Mouse (Mus musculus) liver, adult (tissue): ENCODE data around the gene Prpf38b.

ENCODE experiments used
- GATA4 ChIP-seq: IDR thresholded peaks from 2 replicates; pipeline ENCODE4 v1.6.1; 2014; ENCODE audit warnings: mild to moderate bottlenecking, low read length; ENCODE audit not compliant: insufficient replicate concordance

The Prpf38b gene

DNA sequence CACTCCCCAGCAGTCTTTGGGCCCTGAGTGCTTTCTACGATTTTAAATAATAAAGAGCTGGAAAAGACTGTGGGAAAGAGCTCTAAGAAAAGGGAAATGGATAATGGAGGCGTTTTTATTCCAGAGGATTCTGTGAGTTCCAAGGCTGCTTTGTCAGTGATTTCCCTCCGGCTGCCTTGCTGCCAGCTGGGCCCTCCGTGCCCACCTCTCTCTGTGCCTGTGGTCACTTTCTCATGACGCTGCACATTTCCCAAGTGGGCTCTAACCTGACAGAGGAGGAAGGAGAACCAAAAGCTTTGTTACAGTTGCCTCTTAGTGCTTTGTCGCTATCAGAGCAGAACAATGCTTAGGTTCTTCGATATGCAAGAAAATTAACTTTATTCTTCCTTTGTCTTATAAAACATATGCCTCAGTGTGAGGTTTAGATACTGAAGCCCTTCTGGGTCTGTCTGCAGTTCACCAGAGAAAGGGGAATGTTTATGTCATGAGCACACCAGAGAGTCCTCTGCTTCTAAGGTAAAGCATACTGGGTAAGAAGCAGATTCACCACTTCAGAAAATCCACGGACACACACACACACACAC is 26.7 kb downstream of the Prpf38b start:
- TF ChIP-seq GATA4, result no peak

DNA sequence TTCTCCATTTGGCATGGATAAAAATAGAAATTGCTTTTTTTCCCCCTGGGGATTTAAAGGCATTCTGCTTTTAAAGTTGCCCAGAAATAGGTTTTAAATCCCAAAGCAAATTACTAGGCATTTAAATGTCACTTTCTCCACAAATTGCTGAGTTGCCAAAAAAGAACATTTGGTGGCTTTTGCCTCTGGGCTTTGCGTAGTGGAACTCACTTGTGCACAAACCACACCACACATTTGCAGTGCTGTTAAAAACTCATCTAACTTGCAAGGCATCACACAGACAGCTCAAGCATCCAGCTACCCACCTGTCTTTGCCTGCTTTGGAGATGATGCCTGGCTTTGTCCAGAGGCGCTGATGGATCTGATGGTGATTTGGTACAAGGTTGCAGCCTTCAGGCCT is 28.5 kb downstream of the Prpf38b start:
- TF ChIP-seq GATA4, result no peak

DNA sequence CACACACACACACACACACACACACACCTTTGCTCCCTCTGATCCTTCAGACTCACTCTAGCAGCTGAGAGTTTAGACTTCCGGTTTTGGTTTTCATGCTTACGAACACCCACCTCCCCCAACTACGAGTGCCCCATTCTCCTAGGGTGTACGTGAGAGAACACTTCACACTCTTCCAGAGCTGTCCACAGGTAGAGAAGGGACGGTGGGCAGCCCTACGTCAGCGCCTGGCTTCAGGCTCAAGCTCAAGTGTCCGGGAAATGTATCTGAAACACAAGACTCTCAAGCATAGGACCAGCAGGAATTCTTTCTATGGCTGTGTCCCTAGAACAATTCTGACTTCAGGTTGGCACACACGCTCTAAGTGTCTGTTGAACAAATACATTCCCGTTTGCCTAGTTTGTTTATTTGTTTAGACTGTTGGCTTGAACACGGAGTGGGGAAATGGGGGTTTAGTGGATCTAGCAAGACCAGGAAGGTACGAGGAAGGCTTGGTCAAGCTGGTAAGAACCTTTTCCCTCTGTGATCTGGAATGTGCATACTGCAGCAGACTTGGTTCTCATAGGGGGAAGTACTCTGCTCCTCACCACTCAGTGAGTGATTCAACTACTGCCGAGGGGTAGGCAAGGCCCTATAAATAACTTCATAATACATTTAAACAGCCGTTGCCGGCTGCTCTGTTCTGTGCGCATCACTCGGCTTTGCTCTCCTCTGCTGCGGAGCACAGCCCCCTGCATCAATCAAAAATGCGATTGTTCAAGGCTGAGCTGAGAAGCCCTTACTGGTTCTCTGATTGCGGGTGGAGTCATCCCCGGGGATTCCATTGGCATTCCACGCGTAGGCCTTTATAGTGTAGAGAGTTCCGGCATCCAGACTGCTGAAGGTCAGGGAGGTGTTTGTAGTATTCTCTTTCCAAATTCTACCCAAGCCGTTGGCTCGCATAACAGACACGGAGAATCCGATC is 30.7 kb downstream of the Prpf38b start:
- no peak for TF ChIP-seq GATA4

DNA sequence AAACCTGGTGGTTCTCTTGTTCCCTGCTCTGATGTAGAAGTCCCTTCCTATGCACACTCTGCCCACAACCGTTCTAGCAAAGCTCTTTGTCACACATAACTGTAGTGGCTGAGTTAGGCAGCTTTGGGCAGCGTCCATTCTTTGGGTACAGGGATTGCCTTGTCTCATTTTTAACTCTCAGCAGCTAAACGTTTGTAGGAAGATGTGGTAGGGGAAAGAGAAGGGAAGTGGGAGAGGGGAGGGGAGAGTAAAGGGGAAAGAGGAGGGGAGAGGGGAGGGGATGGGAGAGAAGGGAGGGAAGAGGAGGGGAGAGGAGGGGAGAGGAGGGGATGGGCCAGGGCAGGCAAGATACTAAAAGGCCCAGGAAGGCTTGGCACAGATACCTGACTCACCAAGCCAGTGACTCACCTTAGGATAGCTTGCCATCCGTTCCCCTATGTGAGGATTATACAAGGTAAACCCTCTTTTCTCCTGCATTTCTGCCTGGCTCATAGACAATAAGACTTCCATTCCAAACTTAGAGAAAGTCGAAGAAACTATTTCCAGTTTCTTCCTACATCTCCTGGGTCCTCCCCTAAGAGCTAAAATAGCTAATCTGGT is 31.6 kb downstream of the Prpf38b start:
- no peak for TF ChIP-seq GATA4

DNA sequence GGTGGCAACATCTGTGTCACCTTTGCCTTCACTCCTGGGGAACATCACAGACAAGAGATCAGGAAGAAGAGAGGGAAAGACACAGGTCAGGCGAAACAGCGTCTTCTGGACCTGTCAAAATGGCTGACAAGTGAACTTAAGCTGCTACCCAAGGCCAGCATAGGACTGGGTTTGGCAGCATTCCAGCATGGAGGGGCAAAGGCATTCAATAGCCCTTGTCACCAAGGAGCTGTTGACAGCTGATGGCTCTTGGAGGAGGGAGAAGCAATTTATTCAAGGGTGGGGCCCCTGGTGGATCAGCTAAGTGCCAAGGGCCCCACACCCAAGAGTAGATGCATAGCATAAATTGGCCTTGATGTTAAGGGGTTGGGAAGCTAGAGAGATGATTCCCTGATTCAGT is 32.4 kb downstream of the Prpf38b start:
- no peak for TF ChIP-seq GATA4

DNA sequence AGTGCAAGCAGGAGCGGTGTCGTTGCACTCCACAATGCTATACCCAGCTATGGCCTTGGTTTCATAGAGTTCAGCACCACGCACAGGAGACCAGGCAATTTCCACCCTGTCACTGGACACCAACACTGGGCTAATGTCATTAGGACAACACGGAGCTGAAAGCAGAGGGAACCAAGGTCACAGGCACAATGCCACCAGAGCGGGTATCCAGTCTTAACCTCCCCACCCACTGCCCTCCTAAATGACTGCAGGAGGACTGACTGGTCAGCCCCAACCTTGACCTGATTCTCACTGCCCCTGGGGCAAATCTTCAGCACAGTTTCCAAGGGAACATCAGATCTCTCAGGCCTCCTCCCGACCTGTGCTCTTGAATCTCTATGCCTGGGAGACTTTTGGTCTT is 40.9 kb downstream of the Prpf38b start:
- TF ChIP-seq GATA4, result no peak

DNA sequence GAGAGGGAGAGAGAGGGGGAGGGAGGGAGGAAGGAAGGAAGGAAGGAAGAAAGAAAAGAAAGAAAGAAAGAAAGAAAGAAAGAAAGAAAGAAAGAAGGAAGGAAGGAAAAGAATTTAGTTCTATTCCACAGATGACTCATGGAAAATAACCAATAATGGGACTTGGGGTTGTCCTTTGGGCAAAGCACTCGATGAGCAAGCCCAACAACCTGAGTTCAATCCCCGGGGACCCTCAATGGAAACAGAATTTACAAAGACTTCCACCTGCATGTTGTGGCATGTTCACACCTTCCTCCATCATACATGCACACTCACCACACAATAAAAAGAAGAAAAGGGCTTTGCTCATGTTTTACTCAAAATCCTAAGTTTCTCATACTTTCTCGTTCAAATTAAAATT is 44.1 kb downstream of the Prpf38b start:
- no peak for TF ChIP-seq GATA4

DNA sequence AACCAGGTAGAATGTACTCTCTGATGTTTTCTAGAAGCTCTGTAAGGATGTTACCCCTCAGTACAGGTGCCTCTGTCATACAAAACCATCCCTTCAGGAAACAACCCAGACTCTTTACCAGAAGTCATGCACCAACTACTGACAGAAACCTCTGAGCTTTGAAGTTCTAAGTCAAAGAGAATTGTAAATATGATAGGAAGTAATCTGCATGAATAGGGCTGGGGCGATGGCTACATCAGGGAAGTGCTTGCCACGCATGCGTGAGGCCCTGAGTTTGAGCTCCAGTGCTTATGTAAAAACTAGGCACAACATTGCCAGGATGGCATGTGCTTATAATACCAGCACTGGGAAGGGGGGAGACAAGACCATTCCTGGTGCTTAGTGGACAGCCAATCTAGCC is 45.9 kb downstream of the Prpf38b start:
- no peak for TF ChIP-seq GATA4

DNA sequence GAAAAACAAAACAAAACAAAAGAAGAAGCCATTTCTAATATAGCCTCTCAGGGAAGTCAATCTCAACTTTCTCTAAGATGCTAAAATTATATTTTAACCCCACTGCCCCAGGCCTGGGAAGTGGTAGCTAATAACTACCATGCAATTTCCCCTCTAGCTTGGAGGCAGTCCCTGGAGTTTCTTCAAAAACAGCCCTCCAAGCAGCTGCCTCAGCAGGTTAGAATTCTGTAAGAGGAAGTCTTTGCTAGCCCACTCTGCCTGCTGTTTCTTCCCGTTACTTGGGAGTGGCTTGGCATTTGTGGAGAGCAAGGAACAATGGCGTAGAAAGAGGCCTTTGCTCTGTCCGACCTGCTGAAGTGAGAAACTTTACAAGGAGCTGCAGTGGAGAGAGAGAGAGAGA is 46.4 kb downstream of the Prpf38b start:
- no peak for TF ChIP-seq GATA4

DNA sequence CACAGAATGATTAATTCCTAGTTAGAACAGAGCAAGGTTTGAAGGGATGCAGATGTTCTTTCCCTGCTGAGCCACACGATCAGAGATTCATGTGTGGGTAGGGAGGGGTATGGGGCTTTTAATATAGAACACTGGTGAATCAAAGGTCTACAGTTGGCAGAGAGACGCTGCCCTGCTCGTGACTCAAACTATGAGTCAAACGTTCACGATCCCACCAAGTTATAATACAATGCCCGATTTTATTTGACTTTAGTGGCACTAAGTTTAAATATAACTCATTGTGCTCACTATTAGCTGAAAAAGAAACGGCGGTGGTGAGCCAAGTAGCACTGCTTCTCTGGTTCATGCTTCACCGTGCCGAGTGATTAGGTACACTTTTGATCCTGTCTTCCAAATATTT is 48.4 kb downstream of the Prpf38b start:
- TF ChIP-seq GATA4, result no peak

DNA sequence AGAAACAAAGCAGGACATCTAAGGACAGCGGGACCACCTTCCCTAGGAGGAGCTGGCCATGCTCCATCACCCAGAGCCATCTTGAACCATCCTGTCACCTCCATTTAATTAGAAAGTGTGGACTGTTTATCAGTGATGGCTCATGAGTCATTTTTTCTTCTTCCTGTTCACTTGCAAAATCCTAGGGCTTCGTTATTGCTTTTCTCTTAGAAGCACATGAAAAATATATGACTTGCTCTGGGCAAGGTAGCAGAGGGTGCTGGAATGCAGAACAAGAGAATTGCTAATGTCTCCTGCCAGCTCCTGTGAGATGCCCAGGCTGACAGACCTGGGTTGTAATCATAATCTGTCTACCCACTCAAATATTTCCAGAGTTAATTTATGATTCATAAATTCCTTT is 50.7 kb downstream of the Prpf38b start:
- TF ChIP-seq GATA4, result no peak

DNA sequence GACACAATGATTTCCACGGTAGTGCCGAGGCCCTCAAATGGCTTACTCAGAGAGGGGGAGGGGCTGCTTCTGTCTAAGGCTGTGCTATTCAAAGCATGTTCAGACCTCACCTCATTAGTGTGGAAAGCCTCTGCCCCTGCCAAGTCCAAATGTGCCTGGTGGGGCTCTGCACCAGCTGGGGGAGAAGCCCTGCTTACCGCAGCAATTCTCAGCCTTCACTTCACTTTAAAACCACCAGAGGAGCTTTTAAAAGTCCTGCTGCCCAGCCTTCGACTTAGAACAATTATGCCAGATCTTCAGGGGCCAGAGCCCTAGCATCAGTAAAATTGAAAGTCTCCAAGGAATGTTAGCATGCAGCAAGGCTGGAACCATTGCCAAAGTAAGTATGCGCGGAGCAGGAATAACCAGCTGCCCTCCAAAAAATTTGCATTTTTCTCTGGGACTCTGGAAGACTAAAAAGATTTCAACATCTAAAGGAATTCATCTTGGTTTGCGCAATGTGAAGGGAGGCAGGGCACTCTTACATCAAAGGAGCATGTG is 53.2 kb downstream of the Prpf38b start:
- TF ChIP-seq GATA4, result no peak

DNA sequence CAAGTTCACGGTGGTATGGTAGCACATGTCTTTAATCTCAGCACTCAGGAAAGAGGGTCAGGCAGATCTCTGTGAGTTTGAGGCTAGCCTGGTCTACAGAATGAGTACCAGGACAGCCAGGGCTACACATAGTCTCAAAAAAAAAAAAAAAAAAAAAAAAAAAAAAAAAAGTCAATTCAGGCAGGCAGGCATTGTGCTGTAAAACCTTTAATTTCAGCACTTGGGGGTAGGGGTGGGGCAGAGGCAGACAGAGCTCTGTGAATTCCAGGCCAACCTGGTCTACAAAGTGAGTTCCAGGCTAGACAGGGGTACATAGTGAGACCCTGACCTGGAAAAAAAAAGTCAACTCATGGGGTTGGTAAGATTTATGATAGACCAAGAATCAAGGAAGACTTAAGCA is 53.8 kb downstream of the Prpf38b start:
- TF ChIP-seq GATA4, result no peak

DNA sequence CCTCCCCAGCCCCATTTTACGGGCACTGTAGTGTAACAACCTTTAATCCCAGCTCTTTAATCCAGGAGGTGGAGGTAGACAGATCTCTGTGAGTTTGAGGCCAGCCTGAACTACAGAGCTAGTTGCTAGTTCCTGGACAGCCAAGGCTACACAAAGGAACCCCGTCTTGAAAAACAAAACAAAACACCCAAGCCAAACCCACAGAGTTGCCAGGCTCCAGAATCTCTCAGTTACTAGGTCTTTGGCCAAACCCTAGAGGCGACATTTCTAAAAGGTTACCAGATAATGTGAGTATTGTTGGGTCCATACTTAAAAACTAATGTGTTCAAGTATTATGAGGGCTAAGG is 54.4 kb downstream of the Prpf38b start:
- TF ChIP-seq GATA4, result no peak

DNA sequence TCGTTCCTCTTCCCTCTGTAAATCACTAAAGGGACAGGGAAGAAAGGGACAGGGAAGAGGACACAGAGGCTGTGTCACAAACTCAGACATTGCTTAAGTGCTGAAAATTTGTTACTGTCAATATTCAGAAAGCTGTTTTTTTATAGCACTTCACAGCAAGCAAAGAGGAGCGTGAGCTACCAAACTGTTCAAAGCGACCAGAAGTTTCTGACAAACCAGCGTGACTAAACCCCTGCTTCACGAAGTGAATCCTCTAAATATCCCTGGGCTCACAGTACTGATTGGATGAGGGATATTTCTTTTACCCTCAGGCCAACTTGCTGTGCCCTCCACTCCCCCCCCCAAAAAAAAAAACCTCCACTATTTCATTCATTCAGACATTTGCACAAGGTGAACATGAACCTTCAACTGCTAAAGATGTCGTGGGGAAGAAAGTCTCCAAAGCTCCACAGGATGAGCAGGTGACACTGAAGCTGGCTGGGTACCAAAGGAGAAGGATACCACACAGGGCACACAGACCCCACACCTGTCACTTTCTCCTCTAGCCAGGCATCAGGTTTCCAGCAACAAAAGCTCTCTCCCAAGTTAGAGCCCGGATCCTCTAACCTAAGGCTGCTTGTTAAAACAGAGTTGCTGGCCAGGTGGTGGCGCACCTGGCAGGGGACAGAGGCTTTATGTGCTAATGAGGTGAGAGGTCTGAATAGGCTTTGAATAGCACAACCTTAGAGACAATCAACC is 55.0 kb downstream of the Prpf38b start:
- TF ChIP-seq GATA4, result no peak
